Mouse (Mus musculus) neural tube, embryonic 11.5 days (tissue): Measurements from ENCODE around the gene Thpo. TPM values are rescaled to one million over a fixed set of nuclear protein-coding genes. Genes with fewer than 3 reads are reported as not detected.

Experiments used
- ATAC-seq: fragments of 200-750 bp; cut with Nextera tagmentation; 2 replicates; pipeline ENCODE4 v1.8.0; 2017; ENCODE audit warnings: moderate number of reproducible peaks, mild to moderate bottlenecking, moderate TSS enrichment, moderate library complexity; ENCODE audit not compliant: insufficient read depth, low FRiP score, low TSS enrichment
- DNase-seq: peaks from one replicate; pipeline ENCODE4 v3.0.0-alpha.2; 2015; ENCODE audit warnings: low spot score
- H3K27ac ChIP-seq: fragments of 300-500 bp; sonication (generic); 2 replicates; pipeline ENCODE4 v1.5.1; 2014; ENCODE audit warnings: low read depth, mild to moderate bottlenecking, low read length
- H3K27me3 ChIP-seq: fragments of 300-500 bp; sonication (generic); 2 replicates; pipeline ENCODE4 v1.6.1; 2014; ENCODE audit warnings: mild to moderate bottlenecking, low read length, mixed read lengths; ENCODE audit not compliant: control insufficient read depth, insufficient read depth
- H3K36me3 ChIP-seq: fragments of 300-500 bp; sonication (generic); 2 replicates; pipeline ENCODE4 v1.6.1; 2014; ENCODE audit warnings: mild to moderate bottlenecking, low read length, moderate library complexity, mixed read lengths; ENCODE audit not compliant: control insufficient read depth, insufficient read depth
- H3K4me1 ChIP-seq: fragments of 300-500 bp; sonication (generic); 2 replicates; pipeline ENCODE4 v1.6.1; 2014; ENCODE audit warnings: low read length, mixed read lengths; ENCODE audit not compliant: control insufficient read depth, insufficient read depth
- H3K4me2 ChIP-seq: fragments of 300-500 bp; sonication (generic); 2 replicates; pipeline ENCODE4 v1.6.1; 2014; ENCODE audit warnings: low read depth, mild to moderate bottlenecking, moderate library complexity
- H3K4me3 ChIP-seq: fragments of 300-500 bp; sonication (generic); 2 replicates; pipeline ENCODE4 v1.5.1; 2014; ENCODE audit warnings: low read depth, low read length
- H3K9ac ChIP-seq: fragments of 300-500 bp; sonication (generic); 2 replicates; pipeline ENCODE4 v1.6.1; 2014; ENCODE audit warnings: mild to moderate bottlenecking, low read length
- H3K9me3 ChIP-seq: fragments of 300-500 bp; sonication (generic); 2 replicates; pipeline ENCODE4 v1.6.1; 2016; ENCODE audit warnings: low read length; ENCODE audit not compliant: control insufficient read depth
- WGBS: fragments of 180-500 bp; shearing (Covaris S2); extraction: QIAGEN DNeasy Blood & Tissue Kit; methylation state at CpG from one replicate; pipeline ENCODE4 v1.1.7; 2014; 5-methylcytosine and 5-hydroxymethylcytosine counted together
- polyA plus RNA-seq: library from polyadenylated mRNA; unstranded; fragments of >200 nt; fragmentation: Nextera tagmentation; extraction: Ambion mirVana; gene quantifications from 2 replicates; pipeline ENCODE4 v1.2.1, GENCODE M21; 2014

The Thpo gene
- polyA plus RNA-seq, 1 experiment from 2014 or later = 1.0 TPM

DNA sequence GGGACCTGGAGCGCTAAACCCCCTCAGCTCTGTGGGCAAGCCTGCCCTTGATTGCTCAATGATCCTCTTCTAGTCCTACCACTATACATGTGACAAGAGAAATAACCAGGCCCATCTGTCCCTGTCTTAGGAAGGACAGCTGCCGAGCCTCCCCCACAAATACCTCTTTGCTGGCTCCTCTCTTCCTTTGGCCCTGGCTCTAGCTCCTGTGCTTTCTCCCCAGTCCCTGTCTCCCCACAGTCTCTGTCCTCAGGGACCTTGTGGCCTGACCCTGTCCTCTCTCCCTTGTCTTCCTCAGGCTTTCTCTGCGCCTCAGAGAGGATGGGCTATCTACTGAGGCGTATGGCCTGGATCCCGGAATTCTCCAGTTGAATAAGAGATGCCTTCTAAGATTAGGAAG lies 2.6 kb downstream of the Thpo start:
- no peak overlapping the region for H3K27ac ChIP-seq
- H3K4me3 ChIP-seq = no peak overlapping the region
- H3K9me3 ChIP-seq = no peaks in the 10 kb centered on the region
- H3K36me3 ChIP-seq = no peaks in the 10 kb centered on the region; the same call in 1 of the 2 replicates
- no peak overlapping the region; the same call in 1 of the 2 replicates for H3K9ac ChIP-seq
- ATAC-seq (no peak), DNase-seq (no peak)
- H3K4me2 ChIP-seq = no peak overlapping the region
- peaks cover 23% of the 10 kb centered on the region for H3K27me3 ChIP-seq
- H3K4me1 ChIP-seq = peaks cover 9% of the 10 kb centered on the region; the same call in 1 of the 2 replicates
- 70% methylated on average over 5 of the region's 5 CpGs for WGBS

DNA sequence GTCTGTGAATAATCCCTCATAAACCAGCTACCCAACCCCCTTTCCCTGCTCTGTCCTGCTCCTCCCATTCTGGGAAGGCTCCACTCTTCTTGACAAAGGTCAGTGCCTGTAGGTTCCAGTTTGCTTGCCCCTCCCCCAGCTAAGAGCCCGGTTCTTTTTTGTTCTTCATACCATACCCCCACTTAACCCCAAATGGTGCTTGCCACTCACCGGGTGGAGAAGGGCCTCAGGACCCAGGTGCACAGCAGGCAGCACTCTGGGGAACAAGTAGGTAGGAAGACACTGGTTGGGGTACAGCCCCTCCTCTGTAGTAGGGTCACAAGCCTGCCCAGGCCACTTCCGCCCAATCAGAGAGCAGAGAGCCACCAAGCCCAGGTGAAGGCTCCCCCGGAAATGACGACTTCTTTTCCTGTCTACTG lies 4.0 kb downstream of the Thpo start:
- ATAC-seq (no peak), DNase-seq (no peak)
- no peak overlapping the region for H3K9ac ChIP-seq
- no peak overlapping the region for H3K27ac ChIP-seq
- peaks cover 9% of the 10 kb centered on the region; the same call in 1 of the 2 replicates for H3K4me1 ChIP-seq
- WGBS = 34% methylated on average over 5 of the region's 5 CpGs
- no peak overlapping the region for H3K4me2 ChIP-seq
- peaks cover 21% of the 10 kb centered on the region for H3K27me3 ChIP-seq
- no peak overlapping the region for H3K4me3 ChIP-seq
- H3K36me3 ChIP-seq = no peaks in the 10 kb centered on the region; the same call in 1 of the 2 replicates
- H3K9me3 ChIP-seq = no peaks in the 10 kb centered on the region

- Histone ChIP-seq H3K4me3 (no peak overlapping the region), H3K27ac (no peak overlapping the region), H3K9ac (no peak overlapping the region), H3K4me1 (no peaks in the 10 kb centered on the region), H3K9me3 (no peaks in the 10 kb centered on the region), H3K36me3 (peaks cover 2% of the 10 kb centered on the region; the same call in 1 of the 2 replicates), H3K27me3 (0 out of 2 replicates have a peak, but pooled peaks cover 2% of the 10 kb centered on the region), H3K4me2 (no peak overlapping the region)
- ATAC-seq = no peak
- DNase-seq = no peak
- 68% methylated on average over 1 of the region's 1 CpGs for WGBS
Measured at GRCm38 (mm10) chr16:20726384-20726783, 7.9 kb downstream of the Thpo start.

DNA sequence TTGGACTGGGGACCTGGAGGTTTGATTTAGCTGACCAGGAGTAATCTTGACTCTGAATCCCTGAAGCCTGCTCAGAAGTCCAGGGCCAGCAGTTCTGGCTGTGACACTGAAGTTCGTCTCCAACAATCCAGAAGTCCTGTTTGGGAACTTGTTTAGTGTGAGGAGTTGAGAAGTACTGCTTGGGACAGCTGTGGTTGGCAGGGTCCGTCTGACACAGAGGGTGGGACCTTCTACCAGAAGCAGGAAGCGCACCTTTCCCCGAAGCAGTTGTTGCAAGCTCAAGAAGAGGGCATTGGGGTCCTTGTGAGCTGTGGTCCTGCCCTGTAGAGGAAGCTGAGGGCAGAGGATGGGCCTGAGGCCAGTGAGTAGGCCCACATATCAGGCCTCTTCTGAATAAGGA lies 8.6 kb downstream of the Thpo start:
- 87% methylated on average over 4 of the region's 4 CpGs for WGBS
- Histone ChIP-seq H3K9me3 (no peaks in the 10 kb centered on the region), H3K4me1 (no peaks in the 10 kb centered on the region), H3K27me3 (0 out of 2 replicates have a peak, but pooled peaks cover 2% of the 10 kb centered on the region), H3K27ac (no peak overlapping the region), H3K36me3 (peaks cover 2% of the 10 kb centered on the region; the same call in 1 of the 2 replicates), H3K4me2 (no peak overlapping the region), H3K9ac (no peak overlapping the region), H3K4me3 (no peak overlapping the region)
- DNase-seq (no peak), ATAC-seq (no peak)

GRCm38 (mm10) chr16:20725321-20725720 lies 9.0 kb downstream of the Thpo start:
- Histone ChIP-seq H3K36me3 (peaks cover 2% of the 10 kb centered on the region; the same call in 1 of the 2 replicates), H3K4me3 (no peak overlapping the region), H3K4me2 (no peak overlapping the region), H3K27ac (no peak overlapping the region), H3K4me1 (no peaks in the 10 kb centered on the region), H3K27me3 (0 out of 2 replicates have a peak, but pooled peaks cover 2% of the 10 kb centered on the region), H3K9me3 (no peaks in the 10 kb centered on the region), H3K9ac (no peak overlapping the region)
- DNase-seq (no peak), ATAC-seq (no peak)
- WGBS = 80% methylated on average over 7 of the region's 7 CpGs

DNA sequence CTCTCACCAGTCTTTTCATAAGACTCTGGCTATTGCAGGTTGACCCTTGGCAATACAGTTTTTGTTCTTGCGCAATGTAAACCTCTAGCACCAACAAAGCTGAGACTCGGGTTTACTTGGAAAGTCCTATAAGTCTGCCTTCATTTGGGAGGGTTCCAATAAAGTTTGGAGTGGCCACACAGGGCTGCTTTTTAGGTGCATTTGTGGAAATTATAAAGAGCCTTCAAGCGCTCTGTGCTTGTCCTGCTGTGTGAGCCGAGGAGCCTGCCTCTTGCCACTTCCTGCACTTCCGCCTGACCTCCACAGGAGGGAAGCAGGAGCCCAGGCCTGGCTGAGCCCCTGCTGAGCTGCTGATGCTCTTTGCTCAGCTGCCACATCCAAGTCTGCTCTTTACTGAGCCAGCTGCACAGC lies 10.0 kb downstream of the Thpo start:
- Histone ChIP-seq H3K4me1 (no peaks in the 10 kb centered on the region), H3K4me3 (no peak overlapping the region), H3K9ac (no peak overlapping the region), H3K9me3 (no peaks in the 10 kb centered on the region), H3K27me3 (0 out of 2 replicates have a peak, but pooled peaks cover 2% of the 10 kb centered on the region), H3K27ac (no peak overlapping the region), H3K36me3 (peaks cover 2% of the 10 kb centered on the region; the same call in 1 of the 2 replicates), H3K4me2 (no peak overlapping the region)
- 35% methylated on average over 5 of the region's 5 CpGs for WGBS
- ATAC-seq = no peak; the same call in 1 of the 2 replicates
- DNase-seq = peak; percentile 68

GRCm38 (mm10) chr16:20723247-20723646 lies 11.1 kb downstream of the Thpo start:
- ATAC-seq (no peak), DNase-seq (no peak)
- Histone ChIP-seq H3K4me1 (peaks cover 5% of the 10 kb centered on the region), H3K9ac (no peak overlapping the region), H3K27ac (no peak overlapping the region), H3K9me3 (no peaks in the 10 kb centered on the region), H3K27me3 (no peaks in the 10 kb centered on the region), H3K4me2 (no peak overlapping the region), H3K4me3 (no peak overlapping the region), H3K36me3 (peaks cover 2% of the 10 kb centered on the region; the same call in 1 of the 2 replicates)
- 57% methylated on average over 4 of the region's 4 CpGs for WGBS

- H3K9me3 ChIP-seq = no peaks in the 10 kb centered on the region
- WGBS = 67% methylated on average over 4 of the region's 4 CpGs
- H3K27me3 ChIP-seq = no peaks in the 10 kb centered on the region
- no peak overlapping the region for H3K4me3 ChIP-seq
- peaks cover 2% of the 10 kb centered on the region; the same call in 1 of the 2 replicates for H3K36me3 ChIP-seq
- H3K27ac ChIP-seq = no peak overlapping the region
- no peak overlapping the region for H3K4me2 ChIP-seq
- ATAC-seq (no peak), DNase-seq (no peak)
- peaks cover 5% of the 10 kb centered on the region for H3K4me1 ChIP-seq
- H3K9ac ChIP-seq = no peak overlapping the region
Measured at GRCm38 (mm10) chr16:20722736-20723135, 11.6 kb downstream of the Thpo start.

DNA sequence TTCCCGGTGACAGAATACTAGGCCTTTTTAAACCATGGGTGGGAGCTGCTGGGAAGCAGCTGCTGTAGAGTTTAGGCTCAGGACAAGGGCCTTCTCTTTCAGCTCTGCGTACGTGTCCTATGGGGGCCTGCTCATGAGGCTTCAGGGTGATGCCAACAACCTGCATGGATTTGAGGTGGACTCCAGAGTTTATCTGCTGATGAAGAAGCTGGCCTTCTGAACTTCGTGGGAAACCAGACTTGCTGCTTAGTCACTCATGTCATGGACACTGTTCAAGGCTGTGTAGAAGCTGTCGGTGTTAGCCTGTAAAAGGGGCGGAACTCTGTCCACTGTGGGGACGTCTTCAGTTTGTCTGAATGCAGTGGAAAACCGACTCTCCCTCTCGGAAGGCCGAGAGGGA lies 12.5 kb downstream of the Thpo start:
- no peak overlapping the region for H3K4me3 ChIP-seq
- peaks cover 2% of the 10 kb centered on the region; the same call in 1 of the 2 replicates for H3K36me3 ChIP-seq
- WGBS = 88% methylated on average over 10 of the region's 10 CpGs
- ATAC-seq (no peak), DNase-seq (no peak)
- H3K4me2 ChIP-seq = no peak overlapping the region
- H3K27me3 ChIP-seq = no peaks in the 10 kb centered on the region
- no peak overlapping the region for H3K9ac ChIP-seq
- no peak overlapping the region for H3K27ac ChIP-seq
- H3K9me3 ChIP-seq = no peaks in the 10 kb centered on the region
- H3K4me1 ChIP-seq = peaks cover 10% of the 10 kb centered on the region
